ENCODE assay signal across 16 mouse cellular contexts in the genomic region with DNA sequence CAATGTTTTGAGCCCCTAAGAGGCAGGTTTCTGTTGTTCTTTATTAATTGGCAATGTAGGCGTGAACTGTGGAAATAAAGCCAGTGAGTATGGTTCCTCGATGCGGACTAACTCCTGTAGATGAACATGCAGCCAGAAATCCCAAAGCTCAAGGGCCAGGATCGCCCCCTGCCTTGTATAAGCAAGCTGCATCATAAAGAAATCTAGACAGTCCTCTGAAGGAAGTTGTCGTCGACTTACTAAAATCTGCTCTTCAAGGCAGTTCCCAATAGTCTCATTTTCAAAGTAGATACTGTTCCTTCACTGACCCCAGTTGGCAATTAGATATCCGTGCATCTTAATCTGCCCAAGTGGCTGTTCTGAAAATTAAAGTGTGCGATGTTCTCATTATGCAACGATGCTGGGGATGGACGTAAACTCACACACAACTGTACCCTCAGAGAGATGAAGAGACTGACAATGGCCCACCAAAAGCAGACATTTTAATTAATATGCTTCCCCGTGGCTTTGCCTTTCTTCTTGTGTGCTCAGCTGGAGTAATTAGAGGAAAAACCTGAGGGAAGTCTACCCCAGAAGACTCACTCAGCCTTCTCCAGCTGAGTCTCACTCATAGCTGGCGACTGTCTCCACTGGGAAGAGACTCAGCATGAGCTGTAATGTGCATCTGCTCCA.
DNase-seq lines count a peak whose midpoint lies in the region; ATAC-seq and TF ChIP-seq lines count a peak whose summit lies in the region.
"Had no signal": no experiment of that assay in that cellular context is flagged by ENCODE, and none has a peak within 500 bp of the region (broad histone marks: within the 10 kb centered on the region; RNA-seq: fewer than 3 reads in every experiment).

No protein-coding gene starts in this region.

- ATAC-seq in frontal cortex, adult (ENCODE audit: low TSS enrichment), result peak; percentile 92
- ATAC-seq in embryonic facial prominence, embryonic 14.5 days (ENCODE audit: low read depth), result peak; percentile 89
- ATAC-seq in hindbrain, embryonic 15.5 days (ENCODE audit: low FRiP score, low read depth), result peak; percentile 81
- peak; percentile 82 for ATAC-seq in neural tube, embryonic 14.5 days (ENCODE audit: low read depth)
- ATAC-seq in intestine, postnatal 0 days, result no peak
- ATAC-seq: inflammation-experienced regulatory T-cells, adult 6 months; liver, embryonic 12.5 days had no signal

- no peak overlapping the region for H3K27ac ChIP-seq in embryonic facial prominence, embryonic 14.5 days (replicated peaks; ENCODE audit: low read depth, low read length)
- H3K27ac ChIP-seq in hindbrain, embryonic 15.5 days (replicated peaks), result peak overlapping the region; percentile 38; the same call in 1 of the 2 replicates
- H3K27ac ChIP-seq in neural tube, embryonic 14.5 days (ENCODE audit: low read depth, low read length), result peak overlapping the region; percentile 35; the same call in 1 of the 2 replicates
- H3K27ac ChIP-seq in intestine, postnatal 0 days (ENCODE audit: low read depth, low read length), result no peak overlapping the region
- H3K27ac ChIP-seq: kidney, postnatal 0 days; liver, embryonic 12.5 days had no signal

- no peaks in the 10 kb centered on the region for H3K36me3 ChIP-seq in embryonic facial prominence, embryonic 14.5 days (ENCODE audit: control insufficient read depth, insufficient read depth, low read length)
- H3K36me3 ChIP-seq in hindbrain, embryonic 15.5 days, result no peaks in the 10 kb centered on the region
- no peaks in the 10 kb centered on the region for H3K36me3 ChIP-seq in neural tube, embryonic 14.5 days (ENCODE audit: control insufficient read depth, insufficient read depth, low read length)
- no peaks in the 10 kb centered on the region for H3K36me3 ChIP-seq in intestine, postnatal 0 days (ENCODE audit: control insufficient read depth, insufficient read depth)
- H3K36me3 ChIP-seq: liver, embryonic 12.5 days had no signal

- TF ChIP-seq CTCF in intestine, postnatal 0 days (IDR thresholded peaks at IDR 0.05; ENCODE audit: low read depth), result no peak

- intact Hi-C loops in heart, postnatal 14 days (cut with DNase I), result no loop called here

- H3K4me3 ChIP-seq in embryonic facial prominence, embryonic 14.5 days (ENCODE audit: low read depth, low read length), result no peak overlapping the region
- no peak overlapping the region for H3K4me3 ChIP-seq in hindbrain, embryonic 15.5 days
- H3K4me3 ChIP-seq in neural tube, embryonic 14.5 days (ENCODE audit: low read depth, low read length), result no peak overlapping the region
- no peak overlapping the region for H3K4me3 ChIP-seq in intestine, postnatal 0 days (ENCODE audit: low read depth, low read length)
- H3K4me3 ChIP-seq: erythroblast, embryonic 14.5 days; liver, embryonic 12.5 days had no signal

- DNase-seq in frontal cortex, postnatal 36 days (ENCODE audit: low spot score in 2 of 2), result no peak
- peak; percentile 68 for DNase-seq in embryonic facial prominence, embryonic 14.5 days (ENCODE audit: low spot score)
- no peak for DNase-seq in heart, postnatal 14 days
- DNase-seq in lung, postnatal 25 days (ENCODE audit: low spot score), result no peak
- DNase-seq: adrenal gland, postnatal 25 days; cerebellum, adult 11 months; gastrocnemius, postnatal 10 days; right cerebral cortex, postnatal 25 days had no signal

- H3K4me1 ChIP-seq in embryonic facial prominence, embryonic 14.5 days (ENCODE audit: control insufficient read depth, insufficient read depth, low read length), result no peaks in the 10 kb centered on the region
- H3K4me1 ChIP-seq in hindbrain, embryonic 15.5 days (replicated peaks), result peaks cover 5% of the 10 kb centered on the region; the same call in 1 of the 2 replicates
- H3K4me1 ChIP-seq in neural tube, embryonic 14.5 days (ENCODE audit: control insufficient read depth, insufficient read depth, low read length), result 0 out of 2 replicates have a peak, but pooled peaks cover 2% of the 10 kb centered on the region
- H3K4me1 ChIP-seq in intestine, postnatal 0 days (replicated peaks; ENCODE audit: control insufficient read depth, insufficient read depth, low read length), result no peaks in the 10 kb centered on the region
- H3K4me1 ChIP-seq: liver, embryonic 12.5 days had no signal

- no peak overlapping the region for H3K9ac ChIP-seq in embryonic facial prominence, embryonic 14.5 days (ENCODE audit: low read depth, low read length)
- no peak overlapping the region for H3K9ac ChIP-seq in hindbrain, embryonic 15.5 days
- H3K9ac ChIP-seq in neural tube, embryonic 14.5 days (replicated peaks; ENCODE audit: low read depth, low read length), result no peak overlapping the region
- no peak overlapping the region for H3K9ac ChIP-seq in intestine, postnatal 0 days (ENCODE audit: low read depth, low read length)
- H3K9ac ChIP-seq: liver, embryonic 12.5 days had no signal

- WGBS in embryonic facial prominence, embryonic 14.5 days, result 80% methylated on average over 12 of the region's 12 CpGs
- 38% methylated on average over 12 of the region's 12 CpGs for WGBS in hindbrain, embryonic 15.5 days
- 38% methylated on average over 12 of the region's 12 CpGs for WGBS in neural tube, embryonic 14.5 days
- 88% methylated on average over 12 of the region's 12 CpGs for WGBS in intestine, postnatal 0 days

- no peak overlapping the region for H3K4me2 ChIP-seq in embryonic facial prominence, embryonic 14.5 days (ENCODE audit: low read depth, low read length)
- peak overlapping the region; percentile 29 for H3K4me2 ChIP-seq in hindbrain, embryonic 15.5 days
- H3K4me2 ChIP-seq in neural tube, embryonic 14.5 days (ENCODE audit: low read depth, low read length), result no peak overlapping the region
- H3K4me2 ChIP-seq in intestine, postnatal 0 days (replicated peaks; ENCODE audit: low read depth), result no peak overlapping the region
- H3K4me2 ChIP-seq: liver, embryonic 12.5 days had no signal

- no peaks in the 10 kb centered on the region for H3K9me3 ChIP-seq in embryonic facial prominence, embryonic 14.5 days (ENCODE audit: control insufficient read depth, low read length)
- no peaks in the 10 kb centered on the region for H3K9me3 ChIP-seq in hindbrain, embryonic 15.5 days
- no peaks in the 10 kb centered on the region for H3K9me3 ChIP-seq in neural tube, embryonic 14.5 days (ENCODE audit: control insufficient read depth, low read length)
- no peaks in the 10 kb centered on the region for H3K9me3 ChIP-seq in intestine, postnatal 0 days (ENCODE audit: control insufficient read depth)
- H3K9me3 ChIP-seq: liver, embryonic 12.5 days had no signal

- no peaks in the 10 kb centered on the region for H3K27me3 ChIP-seq in embryonic facial prominence, embryonic 14.5 days (replicated peaks; ENCODE audit: control insufficient read depth, insufficient read depth, low read length)
- H3K27me3 ChIP-seq in hindbrain, embryonic 15.5 days, result no peaks in the 10 kb centered on the region
- H3K27me3 ChIP-seq in neural tube, embryonic 14.5 days (ENCODE audit: control insufficient read depth, insufficient read depth, low read length), result no peaks in the 10 kb centered on the region
- H3K27me3 ChIP-seq in intestine, postnatal 0 days (replicated peaks; ENCODE audit: control insufficient read depth, insufficient read depth, low read length), result no peaks in the 10 kb centered on the region
- H3K27me3 ChIP-seq: liver, embryonic 12.5 days had no signal

Comparison
In these comparisons a context has a peak if more than half of its experiments do, and no peak if none do; other contexts are left out.
1. H3K27ac ChIP-seq: peak in hindbrain, embryonic 15.5 days (single experiment) and neural tube, embryonic 14.5 days (single experiment); none in embryonic facial prominence, embryonic 14.5 days (single experiment) and intestine, postnatal 0 days (single experiment).